Mouse (Mus musculus): ENCODE results near the gene Hba-a2. TPM values are rescaled to one million over a fixed set of nuclear protein-coding genes. Genes with fewer than 3 reads are reported as not detected.
A peak's percentile ranks its signal among the peaks of the same experiment; 100 is the strongest.
"Not testable (repeated sequence)": the region's sequence is repeated elsewhere in the genome, so short reads cannot be mapped to it uniquely, and the experiment has no call there.

Gene Hba-a2
- total RNA-seq (2021), result 1,000 to 10,000 TPM; 1,676 to 2,955 TPM
- long read RNA-seq, experiment 1, transcript Hba-a2-202 (2 exons, 494 nt), result minor isoform, 20 of 683 reads
- long read RNA-seq, experiment 1, transcript Hba-a2-201 (3 exons, 554 nt), result major isoform, 631 of 683 reads
- long read RNA-seq, experiment 1, partial matches to known transcripts, result 24 of 683 reads
- long read RNA-seq, experiment 1, other reads (novel, unspliced or antisense), result 8 of 683 reads
- long read RNA-seq, experiment 2, transcript Hba-a2-201 (3 exons, 554 nt), result major isoform, 243 of 253 reads
- long read RNA-seq, experiment 2, partial matches to known transcripts, result 8 of 253 reads
- long read RNA-seq, experiment 2, other reads (novel, unspliced or antisense), result 0 of 253 reads

DNA sequence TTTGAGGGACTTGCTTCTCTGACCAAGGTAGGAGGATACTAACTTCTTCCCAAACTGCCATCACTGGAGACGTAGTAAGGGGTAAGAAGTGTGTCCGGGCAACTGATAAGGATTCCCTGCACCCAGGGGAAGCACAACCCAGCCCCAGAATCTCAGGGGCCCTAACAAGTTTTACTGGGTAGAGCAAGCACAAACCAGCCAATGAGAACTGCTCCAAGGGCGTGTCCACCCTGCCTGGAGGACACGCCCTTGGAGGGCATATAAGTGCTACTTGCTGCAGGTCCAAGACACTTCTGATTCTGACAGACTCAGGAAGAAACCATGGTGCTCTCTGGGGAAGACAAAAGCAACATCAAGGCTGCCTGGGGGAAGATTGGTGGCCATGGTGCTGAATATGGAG lies at the start of gene Hba-a2:
Gene Hba-a2 (plus strand): TSS at position 287 of the 400 bp plus-strand sequence.
- DNase-seq, result not testable (repeated sequence)

DNA sequence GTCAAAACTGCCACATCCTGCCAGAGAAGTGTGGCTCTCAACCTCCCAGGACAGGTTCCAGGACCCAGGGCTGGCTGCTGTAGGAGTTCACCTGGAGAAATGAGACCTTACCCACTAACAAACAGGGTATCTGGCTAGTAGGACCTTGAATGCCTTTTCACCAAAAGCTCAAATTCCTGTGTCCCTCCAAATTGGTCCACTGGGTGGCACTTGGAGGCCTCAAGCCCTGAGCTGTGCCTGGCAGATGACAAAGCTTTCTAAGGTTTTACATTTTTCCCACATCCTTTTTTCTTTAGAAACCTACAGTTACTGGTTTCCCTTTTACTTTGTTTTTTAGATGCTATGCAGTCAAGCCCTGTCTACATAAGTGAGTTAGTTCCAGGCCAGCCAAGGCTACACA lies 49.2 kb upstream of the Hba-a2 start:
- no peak for DNase-seq

DNA sequence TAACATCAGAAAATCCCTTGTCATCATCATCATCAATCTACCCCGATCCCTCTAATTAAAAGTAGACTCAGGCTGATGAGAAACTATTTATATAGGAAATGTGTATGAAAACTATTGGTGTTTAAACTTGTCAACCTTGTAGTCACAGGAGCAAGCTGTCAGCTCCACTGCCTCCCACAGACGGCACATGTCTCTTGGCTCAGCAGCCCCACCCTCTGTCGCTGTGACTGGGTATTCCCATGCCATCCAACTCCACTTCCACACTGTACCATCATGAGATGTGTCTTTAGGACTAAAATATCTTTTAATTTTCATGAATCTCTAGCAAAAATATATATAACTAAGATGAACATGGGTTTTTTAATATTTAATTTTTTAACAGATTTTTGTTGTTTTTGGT lies 47.9 kb upstream of the Hba-a2 start:
- DNase-seq, result no peak

DNA sequence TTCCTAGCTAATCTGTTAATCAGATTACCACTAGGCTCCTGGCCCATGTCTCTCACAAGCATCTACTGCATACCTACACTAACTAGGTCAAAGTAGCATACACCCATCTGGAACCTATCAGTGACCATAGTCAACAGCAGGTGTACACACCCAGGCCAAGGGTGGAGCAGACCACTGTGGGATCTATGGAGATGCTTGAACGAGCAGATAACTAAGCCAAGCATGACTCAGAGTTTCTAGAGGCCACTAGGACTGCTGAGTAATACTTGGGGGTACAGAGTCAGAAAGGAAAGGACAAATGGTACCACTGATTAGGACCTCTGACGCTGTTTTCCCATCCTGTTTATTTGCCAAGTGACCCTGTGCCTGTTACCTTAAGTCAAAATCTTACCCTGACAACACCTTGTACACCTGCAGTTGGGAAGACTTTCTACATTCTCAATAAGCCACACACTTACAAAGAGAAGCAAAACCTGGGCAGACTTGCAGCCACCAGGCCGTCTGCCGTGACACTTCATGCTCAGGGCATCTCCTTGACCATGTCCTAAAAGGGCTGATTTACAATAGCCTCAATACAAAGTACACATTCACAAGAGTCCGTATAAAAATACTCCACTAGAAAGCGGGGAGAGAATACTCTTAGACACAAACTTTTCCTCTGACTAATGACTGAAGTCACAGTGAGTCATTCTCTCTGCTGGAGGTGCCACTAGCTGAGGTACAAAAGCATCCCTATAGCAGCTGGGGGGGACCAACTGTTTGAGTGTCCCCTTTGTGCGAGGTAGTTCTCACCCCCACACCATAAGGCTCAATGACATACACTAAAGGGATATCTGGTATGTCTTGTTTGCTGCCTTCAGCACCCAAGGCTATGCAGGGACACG lies 45.2 kb upstream of the Hba-a2 start:
- DNase-seq, result no peak

DNA sequence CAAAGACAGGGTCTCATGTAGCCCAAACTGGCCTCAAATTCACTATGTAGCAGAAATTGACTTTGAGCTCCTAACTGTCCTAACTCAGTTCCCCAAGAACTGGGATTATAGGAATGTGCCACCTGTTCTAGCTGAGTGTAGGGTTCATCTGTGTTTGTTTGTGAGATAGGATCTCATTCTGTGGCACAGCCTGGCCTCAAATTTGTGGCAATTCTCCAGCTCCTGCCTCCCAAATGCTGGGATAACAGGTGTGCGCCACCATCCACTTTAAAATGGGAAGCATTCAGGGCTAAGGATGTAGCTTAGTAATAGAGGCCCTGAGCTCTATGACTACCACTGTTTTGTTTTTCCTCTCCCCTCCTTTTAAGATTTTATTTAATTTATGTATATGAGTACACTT lies 43.2 kb upstream of the Hba-a2 start:
- DNase-seq, result no peak

DNA sequence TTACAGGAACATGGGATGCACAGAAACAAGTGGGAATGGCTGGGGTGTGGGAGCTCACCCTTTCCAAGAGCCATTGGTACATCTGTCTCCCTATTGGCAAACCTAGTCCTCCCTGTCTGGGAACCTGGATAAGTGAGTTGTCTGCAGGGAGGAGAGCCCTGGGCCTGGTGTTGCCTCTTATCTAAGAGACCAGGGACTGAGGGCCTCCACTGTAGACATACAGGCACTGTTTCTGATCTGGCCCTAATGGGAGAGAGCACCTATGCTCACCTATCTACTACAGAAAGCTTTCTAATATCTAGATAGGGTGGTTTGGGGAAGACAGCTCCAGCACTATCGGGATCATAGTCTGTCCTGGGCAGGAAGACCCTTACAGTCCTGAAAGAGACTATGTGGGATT lies 40.1 kb upstream of the Hba-a2 start:
- DNase-seq, result no peak

DNA sequence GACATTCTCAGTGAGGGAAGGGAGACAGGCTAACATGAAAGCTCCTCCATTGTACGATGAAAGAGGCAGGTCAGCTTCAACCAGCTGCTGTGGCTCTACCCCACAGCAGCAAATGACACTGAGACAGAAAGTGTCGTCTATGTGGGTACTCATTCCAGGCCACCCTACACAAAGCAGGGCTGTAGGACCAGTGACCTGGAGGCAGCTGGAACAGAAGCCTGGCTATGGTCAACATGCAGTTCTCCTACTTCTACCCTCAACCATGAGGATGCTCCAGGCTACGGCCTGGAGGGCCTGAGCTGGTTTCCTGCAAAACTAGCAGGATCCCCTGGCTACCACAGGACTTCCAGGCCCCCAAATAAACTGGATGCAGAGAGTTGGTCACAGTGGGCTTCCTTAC lies 39.7 kb upstream of the Hba-a2 start:
- DNase-seq, result no peak

DNA sequence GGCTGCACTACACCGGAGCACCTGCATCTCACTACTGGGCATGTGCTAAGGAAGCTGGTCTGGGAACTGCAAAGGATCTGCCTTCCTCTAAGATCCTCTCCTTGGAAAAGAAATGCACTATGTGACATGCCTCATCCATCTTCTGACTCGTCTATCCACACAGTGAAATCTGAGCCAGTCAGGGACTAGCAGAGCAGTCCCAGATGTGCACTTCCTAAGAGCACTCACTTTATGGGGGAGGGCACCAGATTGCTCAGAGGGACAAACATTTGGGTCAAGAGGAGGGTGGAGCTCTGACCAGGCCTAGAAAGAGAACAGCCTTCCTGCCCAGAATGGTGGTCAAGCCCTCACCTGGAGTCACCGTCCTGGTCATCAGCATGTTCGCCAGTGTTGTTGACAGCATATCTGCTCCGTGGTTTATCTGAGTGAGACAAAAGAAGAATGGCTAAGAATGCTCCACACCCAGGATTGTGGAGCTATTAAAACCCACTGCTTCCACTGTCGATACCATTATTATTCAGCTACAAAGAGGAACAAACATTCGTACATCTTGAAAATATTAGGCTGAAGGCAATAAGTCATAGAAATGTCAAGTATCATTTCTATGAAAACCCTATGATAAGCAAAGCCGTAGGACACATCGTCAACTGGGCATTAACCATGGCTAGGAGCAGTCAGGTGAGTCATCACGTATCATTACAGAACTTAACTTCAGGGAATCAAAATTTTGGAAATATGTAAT lies 33.4 kb upstream of the Hba-a2 start:
- DNase-seq, result peak; percentile 16 to 21

DNA sequence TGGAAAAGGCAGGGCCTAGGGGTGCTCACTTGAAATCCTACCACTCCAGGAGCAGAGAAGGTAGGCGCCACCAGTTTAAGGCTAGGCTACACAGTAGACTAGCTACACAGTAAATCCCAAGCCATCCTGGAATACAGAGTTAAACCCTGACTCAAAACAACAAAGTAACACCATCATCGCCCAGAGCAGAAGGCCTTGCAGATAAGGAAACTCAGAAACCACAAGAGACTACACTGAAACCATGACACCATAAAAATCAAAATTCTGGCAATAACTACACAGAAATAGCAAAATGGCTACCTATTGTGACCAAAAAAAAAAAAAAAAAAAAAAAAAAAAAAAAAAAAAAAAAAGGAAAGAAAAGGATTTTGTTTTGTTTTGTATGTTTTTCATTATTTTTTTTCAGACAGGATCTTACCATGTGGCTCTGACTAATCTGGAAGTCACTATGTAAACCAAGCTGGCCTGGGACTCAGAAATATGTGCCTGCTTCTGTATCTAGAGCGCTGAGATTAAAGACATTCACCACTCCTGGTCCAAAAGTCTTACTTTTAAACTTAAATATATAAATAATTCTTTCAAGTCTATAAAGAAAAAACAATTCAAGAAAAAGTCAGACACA lies 31.1 kb upstream of the Hba-a2 start:
- no peak for DNase-seq

DNA sequence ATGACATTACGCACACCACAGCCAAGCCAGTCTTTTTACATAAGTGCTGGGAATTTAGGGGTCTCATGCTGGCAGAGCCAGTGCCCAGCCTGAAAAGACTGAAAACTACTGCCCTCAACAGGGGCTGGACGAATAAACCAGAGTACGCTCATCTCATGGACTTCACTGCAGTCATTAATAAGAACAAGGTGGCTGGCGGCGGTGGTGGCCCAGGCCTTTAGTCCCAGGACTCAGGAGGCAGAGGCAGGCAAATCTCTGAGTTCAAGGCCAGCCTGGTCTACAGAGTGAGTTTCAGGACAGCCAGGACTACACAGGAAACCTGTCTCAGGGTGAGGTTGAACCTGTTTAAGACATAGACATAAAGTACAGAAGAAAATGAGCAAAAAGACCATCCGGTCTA lies 30.1 kb upstream of the Hba-a2 start:
- no peak for DNase-seq

DNA sequence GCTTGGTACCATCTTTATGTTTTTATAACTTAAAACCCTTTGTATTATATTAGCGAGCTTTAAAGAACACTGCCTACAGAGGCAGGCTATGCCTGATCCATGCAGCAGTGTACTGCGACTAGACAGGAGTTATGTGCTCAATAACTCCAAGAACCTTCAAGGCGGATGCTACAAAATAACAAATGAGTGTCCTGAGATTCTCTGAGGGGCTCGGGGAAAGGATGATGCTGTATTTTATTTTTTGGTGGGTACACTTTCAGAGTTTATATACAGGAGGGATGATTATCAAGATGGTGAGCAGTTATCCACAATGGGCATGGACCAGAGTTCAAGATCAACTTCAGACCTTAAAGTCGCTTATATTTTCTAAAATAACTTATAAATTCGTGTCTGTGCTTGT lies 29.5 kb upstream of the Hba-a2 start:
- DNase-seq, result no peak

DNA sequence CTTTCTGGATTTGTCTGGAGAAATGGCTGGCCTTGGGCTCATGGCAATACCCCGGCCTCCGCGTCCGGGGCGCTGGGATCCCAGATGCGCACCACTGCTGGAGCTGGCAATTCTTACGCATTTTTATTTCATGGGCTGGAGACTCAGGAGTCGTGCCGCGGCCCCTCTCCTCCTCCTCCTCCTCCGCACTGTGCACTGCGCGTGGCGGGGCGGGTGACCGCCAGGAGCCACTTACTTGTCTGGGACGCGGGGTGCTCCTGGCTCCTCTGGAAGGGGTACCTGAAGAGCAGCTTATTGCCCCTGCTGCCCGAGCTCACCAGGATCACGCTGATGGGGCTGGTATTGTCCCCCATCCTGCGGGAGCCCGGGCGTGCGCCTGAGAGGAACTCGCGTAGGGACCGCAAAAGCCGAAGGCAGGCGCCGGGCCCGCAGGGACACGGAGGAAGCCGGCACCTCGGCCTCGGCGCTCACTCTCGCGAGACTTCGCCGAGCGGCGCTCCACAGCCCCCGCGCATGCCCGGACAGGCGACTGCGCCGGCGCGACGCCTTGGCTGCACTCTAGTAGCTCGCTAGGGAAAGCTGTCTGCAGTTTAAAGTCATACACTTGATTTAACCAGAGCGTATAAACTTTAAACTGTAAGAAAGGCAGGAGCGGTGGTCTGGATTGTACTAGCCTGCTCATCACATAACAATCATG lies 29.0 kb upstream of the Hba-a2 start, which contains the start of gene Nprl3:
Gene Nprl3 (minus strand): TSS at position 520 of the 697 bp plus-strand sequence.
- DNase-seq, result peak; percentile 98 to 99

DNA sequence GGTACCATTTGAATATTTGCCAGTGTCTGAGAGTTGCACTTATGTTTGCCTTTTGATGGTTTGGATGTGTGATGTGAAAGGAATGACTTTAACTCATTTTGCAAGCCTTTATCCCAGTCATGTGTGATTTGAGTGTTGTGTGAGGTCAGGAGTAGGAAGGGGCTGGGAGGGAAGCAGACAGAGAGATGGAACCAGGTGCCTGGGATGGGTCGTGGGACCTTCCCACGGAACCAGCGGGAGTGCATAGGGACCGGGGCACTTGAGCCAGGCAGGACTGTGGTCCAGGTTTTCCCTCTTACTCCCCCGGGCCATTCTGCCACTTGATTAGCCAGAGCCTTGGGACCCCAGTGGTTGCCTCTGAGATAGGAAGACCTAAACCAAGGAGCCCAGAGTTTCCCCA lies 28.3 kb upstream of the Hba-a2 start:
- no peak for DNase-seq

DNA sequence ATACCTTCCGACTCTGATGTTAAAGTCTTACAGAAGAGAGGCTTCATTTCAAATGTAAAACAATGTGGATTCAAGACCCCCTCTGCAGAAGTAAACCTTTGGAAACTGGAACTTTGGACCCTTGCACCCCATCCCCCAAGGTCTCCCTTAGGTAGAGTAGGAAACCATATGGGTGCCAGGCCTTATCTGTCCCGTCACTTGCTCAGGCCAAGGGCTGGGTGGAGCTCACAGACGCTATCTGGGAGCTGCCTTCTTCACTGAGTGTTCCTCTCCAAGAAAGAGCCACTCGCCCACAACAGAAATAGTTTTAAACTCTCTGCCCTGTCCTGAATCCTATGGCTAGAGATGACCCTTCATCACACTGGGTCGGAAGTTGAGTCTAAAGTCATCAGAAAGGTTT lies 27.3 kb upstream of the Hba-a2 start:
- DNase-seq, result no peak

DNA sequence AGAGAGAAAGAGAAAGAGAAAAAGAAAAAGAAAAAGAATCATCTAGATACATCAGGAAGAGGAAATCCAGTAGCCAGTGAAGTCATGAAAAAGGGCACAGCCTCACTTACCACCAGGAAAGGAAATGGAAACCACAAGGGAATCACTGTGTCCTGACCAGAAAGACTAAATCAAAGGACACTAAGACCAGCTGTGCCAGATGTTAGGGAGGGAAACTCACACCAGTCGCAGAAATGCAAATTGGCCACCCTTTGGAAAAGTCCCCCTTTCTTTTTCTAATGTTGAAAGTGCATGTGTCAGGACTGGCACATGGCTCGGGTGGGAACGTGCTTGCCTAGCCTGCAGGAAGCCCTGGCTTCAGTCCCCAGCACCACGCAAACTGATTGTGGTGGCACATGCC lies 25.1 kb upstream of the Hba-a2 start:
- no peak for DNase-seq

DNA sequence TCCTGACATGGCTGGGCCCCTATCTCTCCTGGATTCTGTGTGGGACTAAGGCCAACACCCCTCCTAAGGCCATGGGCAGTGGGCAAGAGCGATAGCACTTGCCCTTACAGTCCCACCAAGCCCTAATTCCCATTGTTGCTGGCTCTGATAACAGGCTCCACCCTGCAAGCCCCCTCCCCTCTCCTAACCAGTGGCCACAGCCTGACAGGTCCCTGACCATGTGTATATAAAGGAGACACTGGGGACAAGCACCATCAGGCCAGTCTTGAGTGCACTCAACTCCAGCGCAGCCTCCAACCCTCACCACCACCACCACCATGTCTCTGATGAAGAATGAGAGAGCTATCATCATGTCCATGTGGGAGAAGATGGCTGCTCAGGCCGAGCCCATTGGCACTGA lies 19.9 kb upstream of the Hba-a2 start, which contains the start of gene Hba-x:
Gene Hba-x (plus strand): TSS at position 54 of the 400 bp plus-strand sequence.
- DNase-seq, result no peak

DNA sequence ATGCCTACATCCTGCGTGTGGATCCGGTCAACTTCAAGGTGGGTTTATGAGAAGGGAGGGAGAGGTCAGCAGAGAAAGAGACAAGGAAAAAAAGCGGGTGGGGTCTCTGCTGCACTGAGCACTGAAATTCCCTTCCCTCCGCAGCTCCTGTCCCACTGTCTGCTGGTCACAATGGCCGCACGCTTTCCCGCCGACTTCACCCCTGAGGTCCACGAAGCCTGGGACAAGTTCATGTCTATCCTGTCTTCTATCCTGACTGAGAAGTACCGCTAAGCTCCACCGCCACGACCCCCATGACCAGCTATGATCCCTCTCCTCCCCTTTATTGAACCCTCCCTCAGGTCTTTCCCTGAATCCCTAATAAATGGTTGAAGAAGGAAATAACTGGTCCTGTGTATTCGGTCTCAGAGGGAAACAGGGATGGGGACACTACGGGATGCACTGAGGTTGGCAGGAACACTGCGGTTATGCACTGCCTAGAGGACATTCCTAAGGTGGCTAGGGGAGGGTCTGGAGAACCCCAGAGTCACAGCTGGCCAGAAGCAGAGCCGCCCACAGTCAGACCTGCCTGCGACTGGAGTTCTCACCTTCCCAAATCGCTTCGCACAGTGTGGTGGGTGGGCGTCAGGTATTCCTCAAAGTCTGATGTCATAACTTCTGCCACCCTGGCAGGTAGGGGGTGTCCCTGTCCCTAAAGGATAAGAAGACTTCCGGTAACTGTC lies 18.4 kb upstream of the Hba-a2 start:
- no peak for DNase-seq

DNA sequence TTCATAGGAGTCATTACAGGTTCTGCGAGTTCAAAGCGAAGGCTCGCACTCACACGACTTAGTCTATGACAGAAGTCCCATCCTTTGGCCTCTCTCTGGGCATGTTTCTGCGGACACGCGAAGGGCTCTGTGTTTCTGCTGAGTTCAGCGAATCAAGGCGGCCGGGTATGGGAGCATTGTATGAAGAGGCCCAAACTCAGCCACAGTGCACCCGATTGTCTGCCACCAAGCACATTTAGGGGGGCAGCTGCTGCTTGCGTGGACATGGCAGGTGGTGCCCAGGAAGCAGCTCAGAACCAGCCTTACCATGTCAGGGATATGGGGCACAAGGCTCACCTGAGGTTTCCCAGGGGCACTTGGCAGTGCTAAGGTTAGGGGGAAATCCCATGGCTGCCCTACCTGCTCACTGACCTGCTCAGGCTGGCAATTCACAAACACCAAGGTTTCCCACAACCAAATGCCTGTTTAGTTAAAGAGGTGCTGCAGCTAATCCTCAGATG lies 17.8 kb upstream of the Hba-a2 start:
- DNase-seq, result no peak

DNA sequence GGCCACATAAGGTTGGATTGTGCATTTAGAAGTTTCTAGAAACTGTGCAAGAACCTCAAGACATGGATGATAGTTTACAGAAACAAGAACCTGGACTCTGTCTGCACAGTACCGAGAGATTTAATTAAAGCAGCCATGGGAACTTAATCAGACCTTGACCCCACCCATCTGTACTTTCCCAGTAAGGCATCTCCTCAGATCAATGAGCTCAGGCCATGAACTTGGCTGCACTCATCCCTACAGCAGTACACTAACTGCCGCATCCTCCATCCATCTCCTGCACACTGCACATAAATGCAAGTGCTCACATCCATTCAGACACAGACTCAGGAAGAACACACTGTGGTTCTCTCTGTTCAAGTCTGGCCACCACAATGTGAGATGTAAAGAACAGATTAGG lies 15.6 kb upstream of the Hba-a2 start:
- DNase-seq, result no peak

DNA sequence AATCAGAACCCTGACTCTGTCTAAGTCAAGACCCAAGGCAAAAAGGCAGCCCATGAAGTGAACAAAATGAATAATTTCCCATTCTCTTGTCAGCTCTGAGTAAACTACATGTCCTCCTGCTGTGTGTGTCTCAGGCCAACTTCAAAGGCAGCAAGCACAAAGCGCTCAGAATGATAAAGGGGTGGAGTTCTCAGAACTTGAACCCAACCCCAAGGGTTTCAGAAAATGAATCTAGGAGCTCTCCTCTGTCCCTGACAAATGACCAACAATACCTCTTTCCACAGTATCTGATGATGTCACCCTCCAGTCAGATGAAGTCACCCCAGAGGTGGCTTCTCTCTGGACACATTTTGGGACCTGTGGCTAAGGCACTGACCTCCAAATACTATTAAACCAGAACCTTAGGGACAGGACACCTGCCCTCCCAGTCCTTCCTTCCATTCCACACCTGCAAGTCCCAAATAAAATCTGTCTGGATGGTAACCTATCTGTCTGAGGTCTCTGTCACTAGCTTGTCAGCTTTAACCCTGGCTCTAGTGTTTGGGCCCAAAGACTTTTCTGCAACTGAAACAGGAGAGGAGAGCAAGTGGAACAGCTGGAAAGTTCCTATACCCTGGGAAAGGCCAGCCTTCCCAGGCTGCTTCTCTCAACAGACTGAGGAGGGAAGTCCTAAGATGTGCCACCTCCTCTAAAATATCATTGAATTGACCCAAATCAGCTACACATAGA lies 14.7 kb upstream of the Hba-a2 start:
- no peak for DNase-seq

Data from adrenal gland, postnatal 36 days (tissue).